Mouse (Mus musculus): ENCODE measurements around the gene Vmn1r234.

- TF ChIP-seq CTCF (IDR thresholded peaks at IDR 0.05), result no peak
- TF ChIP-seq EP300 (IDR thresholded peaks at IDR 0.05), result no peak
Measured at GRCm38 (mm10) chr17:21225787-21226186, at the start of gene Vmn1r234.

Measured in lung, postnatal 0 days (tissue).